Mouse (Mus musculus): Measurements from ENCODE around the gene Cnot1. TPM values are rescaled to one million over a fixed set of nuclear protein-coding genes. Genes with fewer than 3 reads are reported as not detected.

The Cnot1 gene
- total and polyA plus RNA-seq, 3 experiments, result 142 to 182 (median 146) TPM

DNA sequence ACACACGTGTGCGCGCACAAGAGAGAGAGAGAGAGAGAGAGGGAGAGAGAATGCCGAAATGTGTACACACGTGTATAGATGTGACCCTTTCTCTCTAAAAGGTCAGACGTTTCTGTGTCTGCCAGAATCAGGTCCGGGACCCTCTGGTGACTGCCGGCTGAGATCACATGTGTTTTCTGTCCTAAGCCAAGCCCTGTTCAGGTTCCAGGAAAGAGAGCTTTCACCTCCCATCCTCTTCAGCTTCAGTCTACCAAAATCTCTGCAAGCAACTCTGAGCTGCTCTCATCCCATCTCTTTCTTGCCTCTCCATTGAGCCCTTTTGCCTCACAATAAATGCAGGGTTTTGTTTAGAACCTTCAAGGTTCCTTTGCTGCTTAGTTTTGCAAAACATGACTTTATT, 110.6 kb downstream of the Cnot1 start:
- dilution Hi-C loops (cut with MboI; ENCODE audit: extremely low pct_ligation_motif_present, extremely low pct_unique_long_range_greater_than_20kb, low sequenced_read_pairs), result no loop called here
- Histone ChIP-seq H3K36me3 (replicated peaks in 1 of 2; ENCODE audit: control insufficient read depth in 1 of 2, insufficient read depth in 1 of 2, low read length in 1 of 2) (no peaks in the 10 kb centered on the region), H3K9ac (ENCODE audit: insufficient read depth, low read depth) (no peak overlapping the region), H3K27ac (ENCODE audit: insufficient read depth, low read depth) (no peak overlapping the region), H3K4me1 (ENCODE audit: control insufficient read depth in 1 of 2, insufficient read depth in 2 of 2) (peaks cover 0 to 13% of the 10 kb centered on the region in 2 experiments; a peak in 2 of 4 replicates), H3K79me2 (replicated peaks; ENCODE audit: control insufficient read depth, extremely low read depth, insufficient read depth, poor library complexity, severe bottlenecking) (no peaks in the 10 kb centered on the region), H3K4me3 (replicated peaks in 1 of 3; ENCODE audit: low read depth in 2 of 3, low read length in 2 of 3, poor library complexity in 1 of 3) (no peak overlapping the region), H3K9me3 (replicated peaks; ENCODE audit: low read length) (no peaks in the 10 kb centered on the region), H3K4me2 (ENCODE audit: insufficient read depth, low read depth, poor library complexity, severe bottlenecking) (peak overlapping the region; percentile 50), H3K27me3 (replicated peaks) (peaks cover 43% of the 10 kb centered on the region)
- in situ Hi-C loops (cut with MboI; ENCODE audit: low pct_ligation_motif_present, low pct_unique_long_range_greater_than_20kb, low sequenced_read_pairs), result loop anchor here (5.0 kb wide), 1 partner anchor 94 kb away; no protein-coding TSS in a partner anchor
- TF ChIP-seq CHD1 (IDR thresholded peaks at IDR 0.05; ENCODE audit: low read depth, low read length) (no peak), JUND (conservative IDR thresholded peaks at IDR 0.05; ENCODE audit: low read depth, low read length) (no peak), GABPA (IDR thresholded peaks at IDR 0.05; ENCODE audit: insufficient replicate concordance, low read depth, low read length) (no peak), MEF2A (IDR thresholded peaks at IDR 0.05; ENCODE audit: borderline replicate concordance, low read depth, low read length) (no peak), MXI1 (IDR thresholded peaks at IDR 0.05; ENCODE audit: low read depth, low read length) (no peak), RAD21 (IDR thresholded peaks at IDR 0.05; ENCODE audit: low read depth, low read length) (no peak), BHLHE40 (IDR thresholded peaks at IDR 0.05; ENCODE audit: low read depth, low read length) (no peak)
- no peak for DNase-seq (ENCODE audit: extremely low read depth)

DNA sequence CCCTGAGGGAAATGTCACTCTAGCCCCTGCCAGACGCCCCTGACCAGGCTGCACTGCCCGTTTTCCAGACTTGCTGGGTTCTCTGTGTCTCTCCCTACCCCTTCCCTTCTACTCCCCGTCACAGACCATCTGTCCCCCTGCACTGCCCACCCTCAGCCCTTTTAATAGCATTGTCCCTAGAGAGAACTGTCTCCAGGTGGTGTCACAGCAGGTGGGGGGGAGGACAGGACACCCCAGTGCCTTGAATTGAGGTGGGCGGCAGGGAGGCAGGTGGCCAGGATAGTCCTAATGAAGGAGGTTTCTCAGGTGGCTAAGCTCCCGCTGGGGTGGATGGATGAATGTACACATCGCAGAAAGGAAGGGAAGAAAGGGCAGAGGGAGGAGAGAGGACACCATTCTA, 112.6 kb downstream of the Cnot1 start:
- no peak overlapping the region for H3K4me3 ChIP-seq (replicated peaks in 1 of 3; ENCODE audit: low read depth in 2 of 3, low read length in 2 of 3, poor library complexity in 1 of 3)
- peaks cover 0 to 13% of the 10 kb centered on the region in 2 experiments; a peak in 2 of 4 replicates for H3K4me1 ChIP-seq (ENCODE audit: control insufficient read depth in 1 of 2, insufficient read depth in 2 of 2)
- no peak for DNase-seq (ENCODE audit: extremely low read depth)
- peaks cover 26% of the 10 kb centered on the region for H3K27me3 ChIP-seq (replicated peaks)
- H3K36me3 ChIP-seq (replicated peaks in 1 of 2; ENCODE audit: control insufficient read depth in 1 of 2, insufficient read depth in 1 of 2, low read length in 1 of 2), result no peaks in the 10 kb centered on the region
- no peak overlapping the region for H3K4me2 ChIP-seq (ENCODE audit: insufficient read depth, low read depth, poor library complexity, severe bottlenecking)
- H3K9ac ChIP-seq (ENCODE audit: insufficient read depth, low read depth), result no peak overlapping the region
- H3K79me2 ChIP-seq (replicated peaks; ENCODE audit: control insufficient read depth, extremely low read depth, insufficient read depth, poor library complexity, severe bottlenecking), result no peaks in the 10 kb centered on the region
- H3K27ac ChIP-seq (ENCODE audit: insufficient read depth, low read depth), result no peak overlapping the region
- dilution Hi-C loops (cut with MboI; ENCODE audit: extremely low pct_ligation_motif_present, extremely low pct_unique_long_range_greater_than_20kb, low sequenced_read_pairs), result no loop called here
- TF ChIP-seq MYC (IDR thresholded peaks at IDR 0.05; ENCODE audit: low read depth, low read length) (no peak), GABPA (IDR thresholded peaks at IDR 0.05; ENCODE audit: insufficient replicate concordance, low read depth, low read length) (no peak), JUN (IDR thresholded peaks at IDR 0.05; ENCODE audit: insufficient read depth, low read depth, low read length) (no peak), KAT2A (IDR thresholded peaks at IDR 0.05; ENCODE audit: insufficient replicate concordance, low read length) (no peak), HCFC1 (IDR thresholded peaks at IDR 0.05; ENCODE audit: low read depth, low read length) (no peak), POLR2A (IDR thresholded peaks at IDR 0.05; ENCODE audit: low read depth, low read length) (no peak)
- no peaks in the 10 kb centered on the region for H3K9me3 ChIP-seq (replicated peaks; ENCODE audit: low read length)
- in situ Hi-C loops (cut with MboI; ENCODE audit: low pct_ligation_motif_present, low pct_unique_long_range_greater_than_20kb, low sequenced_read_pairs), result loop anchor here (5.0 kb wide), 1 partner anchor 92 kb away; no protein-coding TSS in a partner anchor

DNA sequence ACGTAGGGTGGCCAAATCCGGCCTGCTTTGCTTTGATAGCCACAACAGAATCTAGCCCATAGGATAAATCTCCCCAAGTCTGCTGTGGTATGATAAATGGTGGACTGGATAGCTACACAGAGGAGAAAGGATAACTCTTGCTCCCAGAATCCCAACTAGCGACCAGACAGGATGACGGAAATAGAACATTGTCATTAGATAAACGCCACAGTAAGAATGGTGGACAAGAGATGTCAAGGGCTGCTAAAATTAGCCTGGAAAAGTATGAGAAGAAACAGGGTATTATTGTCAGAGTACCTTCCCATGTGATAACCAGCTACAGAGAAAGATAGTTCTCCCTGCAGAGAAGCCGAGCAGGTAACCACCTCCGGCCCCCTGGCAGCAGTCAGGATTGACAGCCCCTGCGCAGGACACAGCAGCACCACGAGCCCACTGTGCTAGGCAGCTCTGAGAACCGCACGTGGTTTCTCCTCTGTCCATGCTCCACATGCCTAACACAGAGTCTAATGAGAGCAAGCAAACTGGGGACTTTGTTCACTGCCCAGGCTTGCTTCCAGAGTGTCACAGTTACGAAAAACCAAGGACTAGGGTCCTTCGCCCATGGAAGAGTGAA, 116.2 kb downstream of the Cnot1 start:
- in situ Hi-C loops (cut with MboI; ENCODE audit: low pct_ligation_motif_present, low pct_unique_long_range_greater_than_20kb, low sequenced_read_pairs) (no loop called here), dilution Hi-C loops (cut with MboI; ENCODE audit: extremely low pct_ligation_motif_present, extremely low pct_unique_long_range_greater_than_20kb, low sequenced_read_pairs) (no loop called here)
- Histone ChIP-seq H3K9ac (ENCODE audit: insufficient read depth, low read depth) (no peak overlapping the region), H3K79me2 (replicated peaks; ENCODE audit: control insufficient read depth, extremely low read depth, insufficient read depth, poor library complexity, severe bottlenecking) (no peaks in the 10 kb centered on the region), H3K4me2 (ENCODE audit: insufficient read depth, low read depth, poor library complexity, severe bottlenecking) (no peak overlapping the region), H3K27me3 (replicated peaks) (peaks cover 19% of the 10 kb centered on the region), H3K4me1 (ENCODE audit: control insufficient read depth in 1 of 2, insufficient read depth in 2 of 2) (no peaks in the 10 kb centered on the region), H3K36me3 (replicated peaks in 1 of 2; ENCODE audit: control insufficient read depth in 1 of 2, insufficient read depth in 1 of 2, low read length in 1 of 2) (no peaks in the 10 kb centered on the region), H3K9me3 (replicated peaks; ENCODE audit: low read length) (no peaks in the 10 kb centered on the region), H3K4me3 (replicated peaks in 1 of 3; ENCODE audit: low read depth in 2 of 3, low read length in 2 of 3, poor library complexity in 1 of 3) (no peak overlapping the region), H3K27ac (ENCODE audit: insufficient read depth, low read depth) (no peak overlapping the region)
- no peak for DNase-seq (ENCODE audit: extremely low read depth)
- TF ChIP-seq PAX5 (IDR thresholded peaks at IDR 0.05; ENCODE audit: low read length) (no peak), JUN (IDR thresholded peaks at IDR 0.05; ENCODE audit: insufficient read depth, low read depth, low read length) (no peak), SIN3A (IDR thresholded peaks at IDR 0.05; ENCODE audit: low read length) (no peak), MXI1 (IDR thresholded peaks at IDR 0.05; ENCODE audit: low read depth, low read length) (no peak), ZKSCAN1 (IDR thresholded peaks at IDR 0.05; ENCODE audit: borderline replicate concordance, low read depth, low read length) (no peak), USF1 (IDR thresholded peaks at IDR 0.05; ENCODE audit: low read depth, low read length) (no peak), RCOR1 (conservative IDR thresholded peaks at IDR 0.05; ENCODE audit: low read depth, low read length) (no peak), ZC3H11A (IDR thresholded peaks at IDR 0.05; ENCODE audit: low read depth, low read length) (no peak; the same call in 1 of the 2 replicates), MAZ (IDR thresholded peaks at IDR 0.05; ENCODE audit: low read depth, low read length) (no peak), ELF1 (IDR thresholded peaks at IDR 0.05; ENCODE audit: low read depth, low read length) (no peak), HCFC1 (IDR thresholded peaks at IDR 0.05; ENCODE audit: low read depth, low read length) (no peak), UBTF (IDR thresholded peaks at IDR 0.05; ENCODE audit: low read depth, low read length) (no peak), NRF1 (IDR thresholded peaks at IDR 0.05; ENCODE audit: low read depth, low read length) (no peak), TCF12 (IDR thresholded peaks at IDR 0.05; ENCODE audit: low read depth, low read length) (no peak), RAD21 (IDR thresholded peaks at IDR 0.05; ENCODE audit: low read depth, low read length) (peak; percentile 28), MAX (IDR thresholded peaks at IDR 0.05; ENCODE audit: low read length) (no peak), CTCF (conservative IDR thresholded peaks at IDR 0.05 in 1 of 2, IDR thresholded peaks at IDR 0.05 in 1 of 2; ENCODE audit: low read depth in 2 of 2, low read length in 2 of 2) (peak in 1 of 2 experiments; percentile 64; a peak in 2 of 4 replicates)
